Mouse (Mus musculus): Measurements from ENCODE around the gene 1700029H14Rik.

Gene 1700029H14Rik

GRCm38 (mm10) chr8:13504894-13505674 lies 57.2 kb downstream of the 1700029H14Rik start:
- no peak for DNase-seq (ENCODE audit: low spot score in 2 of 2)

- DNase-seq (ENCODE audit: low spot score in 2 of 2): no peak
Measured at GRCm38 (mm10) chr8:13503936-13504606, 58.2 kb downstream of the 1700029H14Rik start.

- no peak for DNase-seq (ENCODE audit: low spot score in 2 of 2)
Measured at GRCm38 (mm10) chr8:13501221-13501620, 61.0 kb downstream of the 1700029H14Rik start.

Measured in cerebellum, postnatal 4 days (tissue).